Mouse (Mus musculus): ENCODE results near the gene Tstd1.

DNA sequence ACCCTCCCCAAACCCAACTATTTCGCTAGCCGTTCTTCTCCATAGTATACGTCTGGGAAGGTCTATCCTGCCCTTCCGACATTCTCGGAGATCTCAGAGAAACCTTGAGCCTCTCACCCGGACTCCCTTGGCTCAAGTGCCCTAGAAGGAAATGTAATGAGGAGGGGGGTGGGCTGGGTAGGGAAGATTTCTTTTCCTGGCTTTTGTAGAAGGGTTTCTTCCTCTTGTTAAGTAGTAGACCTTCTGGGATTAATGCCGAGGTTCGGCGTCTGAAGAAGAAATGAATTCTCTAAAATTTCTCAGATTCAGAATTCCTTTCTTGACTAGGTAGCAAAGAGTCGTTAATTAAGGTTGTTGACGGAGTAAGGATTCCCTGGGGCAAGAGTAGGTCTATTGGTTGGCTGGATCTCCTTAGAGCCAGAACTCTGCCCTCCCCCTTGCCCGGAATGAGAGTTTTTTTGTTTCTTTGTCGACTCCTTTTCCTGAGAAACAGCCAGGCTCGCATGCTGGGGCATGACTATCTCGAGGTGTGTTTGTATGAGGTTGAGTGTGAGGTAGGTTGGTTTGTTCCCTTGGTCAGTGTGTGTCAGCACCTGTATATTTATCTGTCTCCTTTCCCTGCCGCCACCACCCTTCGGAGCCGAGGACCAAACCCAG is 19.5 kb downstream of the Tstd1 start:
- TF ChIP-seq POLR2A (IDR thresholded peaks at IDR 0.05; ENCODE audit: control insufficient read depth in 1 of 2, insufficient read depth in 1 of 2, low read depth in 1 of 2, low read length in 2 of 2, poor library complexity in 1 of 2): no peak
- no peak for TF ChIP-seq POLR2AphosphoS5 (IDR thresholded peaks at IDR 0.05; ENCODE audit: borderline replicate concordance, low read depth, low read length)
- no peak for TF ChIP-seq CTCF (IDR thresholded peaks at IDR 0.05 in 2 of 3, conservative IDR thresholded peaks at IDR 0.05 in 1 of 3; ENCODE audit: control insufficient read depth in 1 of 3, insufficient read depth in 1 of 3, low read depth in 2 of 3, low read length in 3 of 3, poor library complexity in 1 of 3, severe bottlenecking in 1 of 3)
